Mouse (Mus musculus): ENCODE results near the gene Cage1. TPM values are rescaled to one million over a fixed set of nuclear protein-coding genes. Genes with fewer than 3 reads are reported as not detected.
A peak's percentile ranks its signal among the peaks of the same experiment; 100 is the strongest.

Gene Cage1
- polyA plus RNA-seq, 1 experiment from 2014 or later: 1.6 TPM

- Histone ChIP-seq H3K4me2 (replicated peaks) (no peak overlapping the region), H3K27ac (replicated peaks) (no peak overlapping the region), H3K4me1 (no peaks in the 10 kb centered on the region), H3K27me3 (no peaks in the 10 kb centered on the region), H3K4me3 (replicated peaks) (no peak overlapping the region), H3K9ac (no peak overlapping the region), H3K9me3 (replicated peaks) (no peaks in the 10 kb centered on the region), H3K36me3 (peaks cover 30% of the 10 kb centered on the region)
- 67% methylated on average over 11 of the region's 11 CpGs for WGBS
- no peak for ATAC-seq (ENCODE audit: insufficient number of reproducible peaks, low FRiP score, low TSS enrichment, low read depth)
These were observed 28.2 kb upstream of the Cage1 start for GRCm38 (mm10) chr13:38064854-38065663.

GRCm38 (mm10) chr13:38062678-38063077 lies 25.8 kb upstream of the Cage1 start:
- Histone ChIP-seq H3K27ac (replicated peaks) (no peak overlapping the region), H3K36me3 (peaks cover 49% of the 10 kb centered on the region), H3K4me3 (replicated peaks) (no peak overlapping the region), H3K9me3 (replicated peaks) (no peaks in the 10 kb centered on the region), H3K9ac (no peak overlapping the region), H3K27me3 (no peaks in the 10 kb centered on the region), H3K4me1 (no peaks in the 10 kb centered on the region), H3K4me2 (replicated peaks) (no peak overlapping the region)
- 92% methylated on average over 11 of the region's 11 CpGs for WGBS
- ATAC-seq (ENCODE audit: insufficient number of reproducible peaks, low FRiP score, low TSS enrichment, low read depth): no peak

GRCm38 (mm10) chr13:38049888-38050287 lies 13.0 kb upstream of the Cage1 start:
- 96% methylated on average over 3 of the region's 3 CpGs for WGBS
- Histone ChIP-seq H3K4me3 (replicated peaks) (no peak overlapping the region), H3K27me3 (no peaks in the 10 kb centered on the region), H3K4me2 (replicated peaks) (no peak overlapping the region), H3K4me1 (no peaks in the 10 kb centered on the region), H3K36me3 (peaks cover 96% of the 10 kb centered on the region), H3K27ac (replicated peaks) (no peak overlapping the region), H3K9me3 (replicated peaks) (no peaks in the 10 kb centered on the region), H3K9ac (no peak overlapping the region)
- no peak for ATAC-seq (ENCODE audit: insufficient number of reproducible peaks, low FRiP score, low TSS enrichment, low read depth)

- no peaks in the 10 kb centered on the region for H3K9me3 ChIP-seq (replicated peaks)
- H3K4me3 ChIP-seq (replicated peaks): peak overlapping the region; percentile 84
- H3K4me2 ChIP-seq (replicated peaks): peak overlapping the region; percentile 87
- peaks cover 27% of the 10 kb centered on the region for H3K36me3 ChIP-seq
- H3K27me3 ChIP-seq: no peaks in the 10 kb centered on the region
- no peak for ATAC-seq (ENCODE audit: insufficient number of reproducible peaks, low FRiP score, low TSS enrichment, low read depth)
- no peak overlapping the region for H3K27ac ChIP-seq (replicated peaks)
- WGBS: 41% methylated on average over 12 of the region's 12 CpGs
- peak overlapping the region; percentile 80 for H3K9ac ChIP-seq
- H3K4me1 ChIP-seq: peaks cover 17% of the 10 kb centered on the region
These were observed 942 bp upstream of the Cage1 start for GRCm38 (mm10) chr13:38037811-38038210.

GRCm38 (mm10) chr13:38036343-38037043 lies 376 bp downstream of the Cage1 start, which contains the start of gene Riok1:
TSS of gene Riok1 (plus strand) at chr13:38036995.
- H3K4me3 ChIP-seq (replicated peaks): peak within 1 kb of the TSS; percentile 84
- peaks cover 17% of the 10 kb centered on the region for H3K4me1 ChIP-seq
- H3K27ac ChIP-seq (replicated peaks): peak within 1 kb of the TSS; percentile 83
- H3K27me3 ChIP-seq: no peaks in the 10 kb centered on the region
- 7% methylated on average over 37 of the region's 37 CpGs for WGBS
- H3K9ac ChIP-seq: peak within 1 kb of the TSS; percentile 80
- H3K4me2 ChIP-seq (replicated peaks): peak within 1 kb of the TSS; percentile 87
- H3K36me3 ChIP-seq: peaks cover 15% of the 10 kb centered on the region
- no peaks in the 10 kb centered on the region for H3K9me3 ChIP-seq (replicated peaks)
- peak; percentile 49 for ATAC-seq (ENCODE audit: insufficient number of reproducible peaks, low FRiP score, low TSS enrichment, low read depth)

- Histone ChIP-seq H3K9me3 (replicated peaks) (no peaks in the 10 kb centered on the region), H3K4me3 (replicated peaks) (no peak overlapping the region), H3K4me2 (replicated peaks) (no peak overlapping the region), H3K4me1 (no peaks in the 10 kb centered on the region), H3K9ac (no peak overlapping the region), H3K27me3 (no peaks in the 10 kb centered on the region), H3K36me3 (no peaks in the 10 kb centered on the region), H3K27ac (replicated peaks) (no peak overlapping the region)
- WGBS: 86% methylated on average over 4 of the region's 4 CpGs
- no peak for ATAC-seq (ENCODE audit: insufficient number of reproducible peaks, low FRiP score, low TSS enrichment, low read depth)
These were observed 8.5 kb downstream of the Cage1 start for GRCm38 (mm10) chr13:38028407-38028806.

GRCm38 (mm10) chr13:38027618-38028248 lies 9.1 kb downstream of the Cage1 start:
- WGBS: 57% methylated on average over 6 of the region's 6 CpGs
- Histone ChIP-seq H3K27ac (replicated peaks) (no peak overlapping the region), H3K9ac (no peak overlapping the region), H3K4me1 (no peaks in the 10 kb centered on the region), H3K27me3 (no peaks in the 10 kb centered on the region), H3K36me3 (no peaks in the 10 kb centered on the region), H3K4me2 (replicated peaks) (no peak overlapping the region), H3K4me3 (replicated peaks) (no peak overlapping the region), H3K9me3 (replicated peaks) (no peaks in the 10 kb centered on the region)
- no peak for ATAC-seq (ENCODE audit: insufficient number of reproducible peaks, low FRiP score, low TSS enrichment, low read depth)

- Histone ChIP-seq H3K9ac (no peak overlapping the region), H3K4me2 (replicated peaks) (no peak overlapping the region), H3K4me3 (replicated peaks) (no peak overlapping the region), H3K9me3 (replicated peaks) (no peaks in the 10 kb centered on the region), H3K27ac (replicated peaks) (no peak overlapping the region), H3K4me1 (no peaks in the 10 kb centered on the region), H3K36me3 (no peaks in the 10 kb centered on the region), H3K27me3 (no peaks in the 10 kb centered on the region)
- no peak for ATAC-seq (ENCODE audit: insufficient number of reproducible peaks, low FRiP score, low TSS enrichment, low read depth)
- 40% methylated on average over 4 of the region's 4 CpGs for WGBS
These were observed 11.0 kb downstream of the Cage1 start for GRCm38 (mm10) chr13:38025874-38026273.

GRCm38 (mm10) chr13:38018791-38019190 lies 18.1 kb downstream of the Cage1 start:
- Histone ChIP-seq H3K9me3 (replicated peaks) (no peaks in the 10 kb centered on the region), H3K27ac (replicated peaks) (no peak overlapping the region), H3K4me1 (no peaks in the 10 kb centered on the region), H3K4me2 (replicated peaks) (no peak overlapping the region), H3K36me3 (no peaks in the 10 kb centered on the region), H3K27me3 (no peaks in the 10 kb centered on the region), H3K9ac (no peak overlapping the region), H3K4me3 (replicated peaks) (no peak overlapping the region)
- 69% methylated on average over 3 of the region's 3 CpGs for WGBS
- ATAC-seq (ENCODE audit: insufficient number of reproducible peaks, low FRiP score, low TSS enrichment, low read depth): no peak

- WGBS: 90% methylated on average over 4 of the region's 4 CpGs
These were observed 21.3 kb downstream of the Cage1 start for GRCm38 (mm10) chr13:38015591-38015990.

GRCm38 (mm10) chr13:38012436-38012835 lies 24.4 kb downstream of the Cage1 start:
- Histone ChIP-seq H3K9me3 (replicated peaks) (no peaks in the 10 kb centered on the region), H3K27me3 (no peaks in the 10 kb centered on the region), H3K9ac (no peak overlapping the region), H3K27ac (replicated peaks) (no peak overlapping the region), H3K4me3 (replicated peaks) (no peak overlapping the region), H3K4me2 (replicated peaks) (no peak overlapping the region), H3K4me1 (no peaks in the 10 kb centered on the region), H3K36me3 (no peaks in the 10 kb centered on the region)
- no peak for ATAC-seq (ENCODE audit: insufficient number of reproducible peaks, low FRiP score, low TSS enrichment, low read depth)
- WGBS: 78% methylated on average over 5 of the region's 5 CpGs

More at GRCm38 (mm10) chr13:38015591-38015990, 21.3 kb downstream of the Cage1 start:
- Histone ChIP-seq H3K9ac (no peak overlapping the region), H3K4me3 (replicated peaks) (no peak overlapping the region), H3K36me3 (no peaks in the 10 kb centered on the region), H3K4me2 (replicated peaks) (no peak overlapping the region), H3K9me3 (replicated peaks) (no peaks in the 10 kb centered on the region), H3K27me3 (no peaks in the 10 kb centered on the region), H3K4me1 (no peaks in the 10 kb centered on the region), H3K27ac (replicated peaks) (no peak overlapping the region)
- no peak for ATAC-seq (ENCODE audit: insufficient number of reproducible peaks, low FRiP score, low TSS enrichment, low read depth)

Measured in embryonic facial prominence, embryonic 15.5 days (tissue).